Mouse (Mus musculus): ENCODE measurements around the gene Abhd8. TPM values are rescaled to one million over a fixed set of nuclear protein-coding genes. Genes with fewer than 3 reads are reported as not detected.

Abhd8 gene
- polyA plus RNA-seq, 1 experiment from 2014 or later: 89.4 TPM

DNA sequence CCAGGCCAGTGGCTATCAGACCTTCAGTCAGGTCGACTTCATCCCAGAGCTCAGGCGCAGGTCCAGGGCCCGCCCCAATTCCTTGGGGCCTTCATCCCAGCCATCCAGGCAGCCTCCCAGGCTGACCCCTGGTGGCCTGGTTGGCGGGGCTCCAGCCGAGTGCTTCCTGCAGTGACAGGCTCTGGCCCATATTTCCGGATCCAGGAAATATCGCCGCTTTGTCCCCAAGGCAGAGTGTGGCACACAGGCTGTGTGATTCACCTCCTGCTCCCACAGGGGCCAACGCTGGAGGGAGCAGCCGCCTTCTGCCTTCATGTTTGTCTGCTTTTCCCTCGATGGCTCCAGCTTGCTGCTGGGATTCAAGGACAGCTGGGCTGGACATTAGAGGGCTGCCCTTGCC, 33.0 kb upstream of the Abhd8 start:
- Histone ChIP-seq H3K27me3 (no peaks in the 10 kb centered on the region), H3K27ac (0 out of 2 replicates have a peak overlapping the region, but pooled peaks have one; percentile 23), H3K36me3 (peaks cover 20% of the 10 kb centered on the region), H3K4me1 (peaks cover 26% of the 10 kb centered on the region), H3K9ac (peak overlapping the region; percentile 4; the same call in 1 of the 2 replicates), H3K9me3 (no peaks in the 10 kb centered on the region), H3K4me2 (replicated peaks) (no peak overlapping the region), H3K4me3 (no peak overlapping the region)
- 19% methylated on average over 11 of the region's 11 CpGs for WGBS
- ATAC-seq (ENCODE audit: insufficient number of reproducible peaks, insufficient read depth, low FRiP score, low TSS enrichment): no peak

DNA sequence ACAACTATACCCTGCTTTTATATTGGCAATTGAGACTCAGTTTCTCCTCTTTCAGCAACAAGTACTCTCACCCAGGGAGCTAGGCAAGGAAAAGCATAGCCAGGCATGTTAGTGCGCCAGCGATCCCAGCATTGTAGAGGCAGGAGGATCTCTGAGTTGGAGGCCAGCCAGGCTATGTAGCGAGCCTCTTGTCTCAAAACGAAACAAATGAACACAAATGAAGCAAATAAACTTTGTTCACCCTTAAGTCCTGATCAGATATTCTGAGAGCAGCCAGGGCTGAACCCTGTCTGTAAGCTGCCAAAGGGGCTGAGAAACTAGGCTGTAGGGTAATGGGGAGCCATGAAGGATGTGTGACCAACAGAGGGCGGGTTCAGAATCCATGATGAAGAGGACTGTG, 32.4 kb upstream of the Abhd8 start:
- peaks cover 26% of the 10 kb centered on the region for H3K4me1 ChIP-seq
- ATAC-seq (ENCODE audit: insufficient number of reproducible peaks, insufficient read depth, low FRiP score, low TSS enrichment): no peak
- no peaks in the 10 kb centered on the region for H3K27me3 ChIP-seq
- no peak overlapping the region for H3K4me3 ChIP-seq
- H3K4me2 ChIP-seq (replicated peaks): no peak overlapping the region
- no peaks in the 10 kb centered on the region for H3K9me3 ChIP-seq
- H3K9ac ChIP-seq: no peak overlapping the region
- H3K36me3 ChIP-seq: peaks cover 25% of the 10 kb centered on the region
- no peak overlapping the region for H3K27ac ChIP-seq
- whole genome bisulfite sequencing: 91% methylated on average over 5 of the region's 5 CpGs

DNA sequence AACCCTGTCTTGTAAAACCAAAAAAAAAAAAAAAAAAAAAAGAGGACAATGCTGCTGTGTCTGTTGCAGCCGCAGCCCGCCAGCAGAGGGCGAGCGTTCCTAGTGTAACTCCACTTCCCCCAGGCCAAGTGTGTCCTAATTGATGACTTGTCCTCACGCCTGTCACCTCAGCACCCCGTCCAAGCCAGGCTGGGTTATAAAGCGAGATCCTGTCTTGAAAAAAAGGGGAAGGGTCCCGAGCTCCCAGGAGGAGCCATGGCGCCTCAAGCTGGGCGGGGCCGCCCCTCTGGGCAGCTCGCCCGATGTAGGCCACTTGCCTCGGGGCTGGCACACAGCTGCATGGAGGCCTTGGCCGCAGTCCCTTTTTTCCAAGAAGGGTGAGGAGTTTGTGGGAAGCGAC, 31.6 kb upstream of the Abhd8 start:
- 0 out of 2 replicates have a peak, but pooled peaks have one; percentile 47 for ATAC-seq (ENCODE audit: insufficient number of reproducible peaks, insufficient read depth, low FRiP score, low TSS enrichment)
- Histone ChIP-seq H3K4me3 (no peak overlapping the region), H3K9ac (no peak overlapping the region), H3K4me1 (peaks cover 26% of the 10 kb centered on the region), H3K4me2 (replicated peaks) (no peak overlapping the region), H3K27me3 (no peaks in the 10 kb centered on the region), H3K9me3 (no peaks in the 10 kb centered on the region), H3K27ac (no peak overlapping the region), H3K36me3 (peaks cover 33% of the 10 kb centered on the region)
- 26% methylated on average over 16 of the region's 16 CpGs for WGBS

DNA sequence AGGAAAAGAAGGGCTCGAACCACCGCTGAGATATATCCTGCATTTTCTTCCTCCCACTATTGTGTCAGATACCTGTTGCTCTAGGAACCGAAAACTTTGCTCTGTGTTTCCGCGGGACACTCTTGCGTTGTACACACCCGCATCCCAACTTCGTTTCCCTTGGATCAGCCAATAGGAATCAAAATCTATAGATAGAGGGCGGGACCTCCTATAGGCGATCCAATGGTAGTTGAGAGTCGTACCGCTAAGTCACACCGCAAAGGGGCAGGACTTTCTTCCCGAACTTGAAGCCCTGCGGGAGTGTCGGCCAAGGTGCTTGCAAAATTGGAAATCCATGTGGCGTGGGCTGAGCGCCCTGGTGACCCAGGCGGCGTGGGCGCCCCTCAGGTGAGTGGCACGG, 25.0 kb upstream of the Abhd8 start:
- Histone ChIP-seq H3K4me2 (replicated peaks) (peak overlapping the region; percentile 99), H3K4me1 (peaks cover 25% of the 10 kb centered on the region), H3K27ac (peak overlapping the region; percentile 94), H3K4me3 (peak overlapping the region; percentile 84), H3K9ac (peak overlapping the region; percentile 79), H3K9me3 (no peaks in the 10 kb centered on the region), H3K36me3 (peaks cover 34% of the 10 kb centered on the region), H3K27me3 (no peaks in the 10 kb centered on the region)
- under 1% methylated on average over 22 of the region's 22 CpGs for WGBS
- peak; percentile 83 for ATAC-seq (ENCODE audit: insufficient number of reproducible peaks, insufficient read depth, low FRiP score, low TSS enrichment)

DNA sequence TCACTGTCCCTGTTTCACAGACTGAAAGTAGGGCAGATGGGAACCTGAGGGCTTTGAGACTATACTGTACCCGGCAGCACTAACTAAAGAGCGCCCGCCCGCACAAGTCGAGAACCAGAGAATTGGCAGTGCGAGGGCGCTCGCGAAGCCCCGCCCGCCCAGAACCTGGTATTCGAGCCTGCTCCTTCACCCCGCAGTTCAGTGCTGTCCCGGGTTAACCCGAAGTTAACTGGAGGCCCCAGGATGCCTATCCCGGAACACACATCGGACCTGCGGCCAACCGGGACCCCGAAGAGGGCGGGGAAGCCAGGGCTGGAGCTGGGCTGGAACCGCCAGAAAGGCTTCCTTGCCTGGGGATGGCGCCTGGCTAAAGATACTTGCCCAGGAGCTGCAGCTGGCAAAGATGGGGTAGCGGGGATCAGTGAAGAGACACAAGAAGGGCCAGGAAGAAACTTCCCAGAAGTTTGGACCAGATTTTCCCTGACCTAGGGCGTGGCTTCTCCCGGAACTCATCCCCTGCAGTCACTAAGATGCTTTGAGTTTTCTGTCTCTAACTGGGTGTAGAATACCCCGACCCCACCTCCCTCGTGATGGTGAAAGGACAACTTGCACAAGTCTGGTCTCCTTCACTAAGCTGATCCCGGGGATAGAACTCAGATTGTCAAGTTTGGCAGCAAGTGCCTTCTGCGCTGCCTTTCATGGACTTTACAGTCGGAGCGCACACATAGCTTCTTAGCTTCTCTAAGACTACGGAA, 24.4 kb upstream of the Abhd8 start, which contains the start of gene Gtpbp3:
Gene Gtpbp3, plus strand, starts transcription at position 413 of the 755 bp plus-strand sequence.
- Histone ChIP-seq H3K27ac (peak within 1 kb of the TSS; percentile 94), H3K36me3 (peaks cover 38% of the 10 kb centered on the region), H3K4me2 (replicated peaks) (peak within 1 kb of the TSS; percentile 99), H3K4me3 (peak within 1 kb of the TSS; percentile 84), H3K9ac (peak within 1 kb of the TSS; percentile 79), H3K9me3 (no peaks in the 10 kb centered on the region), H3K4me1 (peaks cover 25% of the 10 kb centered on the region), H3K27me3 (no peaks in the 10 kb centered on the region)
- under 1% methylated on average over 33 of the region's 33 CpGs for WGBS
- peak; percentile 16; the same call in 1 of the 2 replicates for ATAC-seq (ENCODE audit: insufficient number of reproducible peaks, insufficient read depth, low FRiP score, low TSS enrichment)

DNA sequence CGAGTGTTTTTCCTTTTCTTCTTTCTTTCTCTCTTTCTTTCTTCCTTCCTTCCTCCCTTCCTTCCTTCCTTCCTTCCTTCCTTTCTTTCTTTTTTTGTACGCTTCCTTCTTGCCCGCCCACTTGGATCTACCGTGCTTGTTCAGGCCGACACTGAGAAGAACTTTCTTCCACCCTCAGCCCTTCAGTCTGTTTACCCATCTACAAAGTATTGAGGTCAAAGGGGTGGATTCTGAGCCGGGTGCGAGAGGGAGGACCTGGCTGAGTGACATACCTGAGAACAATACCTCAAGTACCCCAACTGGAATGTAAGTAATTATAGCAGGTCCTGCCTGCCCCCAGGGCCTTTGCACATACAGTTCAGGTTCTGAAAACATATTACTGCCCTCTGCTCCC, 22.7 kb upstream of the Abhd8 start:
- H3K4me1 ChIP-seq: peaks cover 25% of the 10 kb centered on the region

DNA sequence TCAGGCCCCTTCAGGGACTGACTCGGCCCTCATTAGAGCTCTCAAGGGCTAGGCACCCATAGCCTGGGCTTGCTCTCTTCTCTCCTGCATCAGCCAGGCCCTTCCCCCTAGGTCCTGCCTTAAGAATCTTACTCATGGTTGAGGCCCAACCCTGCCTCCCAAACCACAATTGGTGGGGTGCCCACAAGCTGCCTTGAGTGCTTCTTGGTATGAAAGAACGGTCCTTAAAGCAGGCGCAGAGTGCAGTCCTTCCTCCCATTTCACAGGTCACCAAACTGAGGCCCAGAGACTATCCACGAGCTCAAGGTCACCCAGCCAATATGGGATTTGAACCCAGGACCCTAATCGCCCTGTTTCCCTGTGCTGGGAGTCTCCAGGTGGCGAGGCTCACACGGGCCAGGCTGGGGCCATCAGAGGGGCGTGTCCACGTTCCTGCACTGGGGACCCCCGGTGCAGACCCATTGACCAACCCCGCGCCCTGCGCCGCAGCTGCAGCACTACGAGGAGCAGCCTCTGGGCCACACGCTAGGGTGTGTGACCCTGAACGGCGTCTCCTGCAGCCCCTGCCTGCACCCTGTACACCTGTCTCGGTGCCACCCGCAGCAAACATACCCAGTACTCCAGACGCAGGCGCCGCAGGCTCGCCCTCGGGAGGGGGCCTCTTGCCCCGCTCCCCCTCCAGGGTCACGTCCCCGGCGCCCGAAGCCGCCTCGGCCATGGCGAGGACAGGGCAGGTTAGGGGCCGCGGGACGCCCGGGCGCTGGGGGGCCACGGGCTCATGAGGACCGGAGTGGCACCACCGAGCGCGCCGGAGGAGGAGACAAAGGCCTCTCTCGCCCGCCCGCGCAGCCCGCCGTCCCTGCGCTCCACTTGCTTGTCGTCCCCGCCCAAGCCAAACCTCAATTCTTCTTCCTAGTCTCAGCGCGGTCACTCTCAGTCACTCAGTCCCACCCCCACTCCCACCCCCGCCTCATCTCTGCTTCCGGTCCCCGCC, 22.0 kb upstream of the Abhd8 start, which contains the start of gene Ano8:
Gene Ano8, minus strand, starts transcription at position 822 of the 994 bp plus-strand sequence.
- Histone ChIP-seq H3K4me2 (replicated peaks) (peak within 1 kb of the TSS; percentile 84), H3K36me3 (peaks cover 38% of the 10 kb centered on the region), H3K27ac (peak within 1 kb of the TSS; percentile 74), H3K27me3 (no peaks in the 10 kb centered on the region), H3K4me3 (peak within 1 kb of the TSS; percentile 74), H3K9ac (peak within 1 kb of the TSS; percentile 90), H3K4me1 (peaks cover 25% of the 10 kb centered on the region), H3K9me3 (no peaks in the 10 kb centered on the region)
- 5% methylated on average over 57 of the region's 58 CpGs for WGBS
- ATAC-seq (ENCODE audit: insufficient number of reproducible peaks, insufficient read depth, low FRiP score, low TSS enrichment): peak; percentile 38

More for the DNA sequence above, 22.7 kb upstream of the Abhd8 start:
- H3K27me3 ChIP-seq: no peaks in the 10 kb centered on the region
- no peak for ATAC-seq (ENCODE audit: insufficient number of reproducible peaks, insufficient read depth, low FRiP score, low TSS enrichment)
- WGBS: 17% methylated on average over 7 of the region's 7 CpGs
- peak overlapping the region; percentile 84 for H3K4me2 ChIP-seq (replicated peaks)
- H3K27ac ChIP-seq: 0 out of 2 replicates have a peak overlapping the region, but pooled peaks have one; percentile 26
- no peak overlapping the region for H3K9ac ChIP-seq
- H3K36me3 ChIP-seq: peaks cover 38% of the 10 kb centered on the region
- H3K9me3 ChIP-seq: no peaks in the 10 kb centered on the region
- peak overlapping the region; percentile 74 for H3K4me3 ChIP-seq

DNA sequence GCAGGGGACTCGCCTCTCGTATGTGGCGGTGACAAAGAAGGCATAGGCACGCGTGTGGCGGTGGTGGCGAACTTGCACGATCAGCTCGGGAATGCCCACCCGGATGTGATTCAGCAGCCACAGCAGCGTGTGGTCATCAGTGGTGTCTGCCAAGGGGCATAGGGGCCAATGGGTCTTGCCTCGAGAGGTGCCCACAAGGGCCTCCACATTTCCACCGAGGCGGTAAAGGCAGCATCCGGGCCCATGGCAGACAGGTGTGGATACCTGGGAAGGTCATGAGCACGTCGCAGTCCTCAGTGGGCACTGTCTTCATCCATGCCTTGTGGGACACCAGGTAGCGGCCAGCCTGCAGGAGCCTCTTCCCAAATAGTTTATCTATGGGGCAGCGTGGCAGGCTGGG, 21.3 kb upstream of the Abhd8 start:
- no peaks in the 10 kb centered on the region for H3K9me3 ChIP-seq
- H3K36me3 ChIP-seq: peaks cover 41% of the 10 kb centered on the region
- no peak overlapping the region for H3K27ac ChIP-seq
- peak overlapping the region; percentile 84 for H3K4me2 ChIP-seq (replicated peaks)
- H3K4me3 ChIP-seq: peak overlapping the region; percentile 74
- peaks cover 22% of the 10 kb centered on the region for H3K4me1 ChIP-seq
- no peaks in the 10 kb centered on the region for H3K27me3 ChIP-seq
- ATAC-seq (ENCODE audit: insufficient number of reproducible peaks, insufficient read depth, low FRiP score, low TSS enrichment): no peak
- H3K9ac ChIP-seq: no peak overlapping the region; the same call in 1 of the 2 replicates
- 95% methylated on average over 19 of the region's 19 CpGs for WGBS

DNA sequence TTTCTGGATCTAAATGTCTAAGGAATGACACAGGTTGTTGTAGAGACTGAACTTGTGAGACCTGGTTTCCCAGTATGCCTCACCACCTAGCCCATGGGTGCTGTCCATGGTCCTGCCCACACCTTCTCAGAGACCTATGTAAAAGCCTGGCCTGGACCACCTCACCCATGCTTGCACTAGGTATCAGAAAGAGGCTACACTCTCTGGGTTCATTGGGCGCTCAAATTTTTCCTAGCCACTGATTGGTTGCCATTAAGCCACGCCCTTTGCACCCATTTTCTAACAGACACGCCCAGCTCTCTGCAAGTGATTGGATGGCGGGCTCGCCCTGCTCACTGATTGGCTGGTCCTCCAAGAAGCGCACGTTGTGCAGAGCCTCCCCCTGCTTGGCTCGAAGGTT, 20.5 kb upstream of the Abhd8 start:
- Histone ChIP-seq H3K4me3 (no peak overlapping the region), H3K27me3 (no peaks in the 10 kb centered on the region), H3K9me3 (no peaks in the 10 kb centered on the region), H3K9ac (no peak overlapping the region), H3K27ac (no peak overlapping the region), H3K36me3 (peaks cover 47% of the 10 kb centered on the region), H3K4me2 (replicated peaks) (no peak overlapping the region), H3K4me1 (peaks cover 14% of the 10 kb centered on the region)
- no peak for ATAC-seq (ENCODE audit: insufficient number of reproducible peaks, insufficient read depth, low FRiP score, low TSS enrichment)
- WGBS: 48% methylated on average over 8 of the region's 8 CpGs

DNA sequence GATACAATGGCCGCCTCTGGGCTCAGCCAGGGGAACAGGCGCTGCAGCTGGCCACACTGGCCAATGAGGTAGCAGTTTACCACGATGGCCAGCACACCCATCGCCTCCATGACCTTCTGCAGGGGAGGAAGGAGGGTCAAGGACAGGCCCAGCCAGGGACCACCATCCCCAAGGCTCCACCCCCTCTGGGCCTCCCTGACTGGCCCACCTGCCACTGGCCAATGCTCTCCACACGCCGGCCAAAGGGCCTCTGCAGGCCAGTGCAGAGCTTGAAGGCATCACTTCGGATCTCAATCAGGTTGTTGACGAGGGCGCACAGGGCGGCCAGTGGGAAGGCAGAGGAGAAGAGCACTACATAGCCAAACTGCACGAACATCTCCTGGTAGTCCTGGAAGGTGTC, 15.5 kb upstream of the Abhd8 start:
- no peak for ATAC-seq (ENCODE audit: insufficient number of reproducible peaks, insufficient read depth, low FRiP score, low TSS enrichment)
- Histone ChIP-seq H3K36me3 (peaks cover 64% of the 10 kb centered on the region), H3K27ac (no peak overlapping the region), H3K4me2 (replicated peaks) (no peak overlapping the region), H3K4me3 (no peak overlapping the region), H3K4me1 (peaks cover 18% of the 10 kb centered on the region), H3K9ac (no peak overlapping the region), H3K9me3 (no peaks in the 10 kb centered on the region), H3K27me3 (no peaks in the 10 kb centered on the region)
- WGBS: 86% methylated on average over 11 of the region's 11 CpGs

DNA sequence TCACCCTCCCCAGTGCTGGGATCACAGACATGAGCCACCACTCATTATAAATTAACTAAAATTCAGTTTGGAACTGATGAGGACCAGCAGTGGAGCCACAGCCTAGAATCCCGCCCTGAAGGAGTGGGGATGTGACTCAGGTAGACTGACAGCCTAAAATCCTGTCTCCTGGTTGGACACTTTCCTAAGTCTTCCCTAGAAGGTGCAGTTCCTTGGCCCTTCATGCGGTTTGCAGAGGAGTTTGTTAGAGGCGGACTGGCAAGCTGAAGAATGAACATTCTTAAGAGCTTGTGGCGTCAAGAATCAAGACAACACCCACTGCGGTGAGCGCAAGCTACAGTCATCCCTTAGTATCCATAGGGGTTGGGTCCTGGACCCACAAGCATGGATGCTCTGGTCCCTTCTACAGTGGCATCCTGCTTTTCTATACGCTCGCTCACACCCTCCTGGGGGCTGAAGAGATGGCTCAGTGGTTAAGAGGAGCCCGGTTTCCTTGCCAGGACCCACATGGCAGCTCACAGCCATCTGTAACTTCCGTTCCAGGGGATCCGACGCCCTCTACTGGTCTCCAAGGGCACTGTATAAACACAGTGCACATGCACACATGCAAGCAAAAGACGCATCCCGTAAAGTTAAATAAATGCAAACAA, 13.9 kb upstream of the Abhd8 start:
- Histone ChIP-seq H3K27me3 (no peaks in the 10 kb centered on the region), H3K27ac (peak overlapping the region; percentile 85; the same call in 1 of the 2 replicates), H3K4me2 (replicated peaks) (peak overlapping the region; percentile 91), H3K36me3 (peaks cover 66% of the 10 kb centered on the region), H3K9me3 (no peaks in the 10 kb centered on the region), H3K4me1 (peaks cover 18% of the 10 kb centered on the region), H3K9ac (peak overlapping the region; percentile 74), H3K4me3 (peak overlapping the region; percentile 60)
- no peak for ATAC-seq (ENCODE audit: insufficient number of reproducible peaks, insufficient read depth, low FRiP score, low TSS enrichment)
- 40% methylated on average over 14 of the region's 14 CpGs for WGBS
